Mouse (Mus musculus): Measurements from ENCODE around the gene Ndufv2. TPM values are rescaled to one million over a fixed set of nuclear protein-coding genes. Genes with fewer than 3 reads are reported as not detected.

Gene Ndufv2
- polyA plus RNA-seq, 1 experiment = 175 TPM

GRCm38 (mm10) chr17:66031991-66032390 is 69.4 kb downstream of the Ndufv2 start:
- TF ChIP-seq USF1 (IDR thresholded peaks at IDR 0.05; ENCODE audit: low read depth) = no peak
- TF ChIP-seq SRF (IDR thresholded peaks at IDR 0.05; ENCODE audit: control insufficient read depth, insufficient read length, low read depth) = no peak
- TF ChIP-seq POLR2AphosphoS2 (IDR thresholded peaks at IDR 0.05; ENCODE audit: insufficient read length, low read depth) = no peak
- no peak for TF ChIP-seq TCF3 (IDR thresholded peaks at IDR 0.05; ENCODE audit: insufficient read length, low read depth)
- TF ChIP-seq POLR2A (IDR thresholded peaks at IDR 0.05; ENCODE audit: insufficient read length, low read depth) = no peak
- no peak for TF ChIP-seq CEBPB (IDR thresholded peaks at IDR 0.05; ENCODE audit: insufficient read depth, poor library complexity, severe bottlenecking)
- no peak for TF ChIP-seq MAX (IDR thresholded peaks at IDR 0.05; ENCODE audit: low read depth)
- no peak for TF ChIP-seq MYOD1 (IDR thresholded peaks at IDR 0.05; ENCODE audit: control insufficient read depth in 1 of 3, insufficient read length in 2 of 3, low read depth in 2 of 3)
- TF ChIP-seq TCF12 (IDR thresholded peaks at IDR 0.05; ENCODE audit: insufficient read depth, poor library complexity, severe bottlenecking) = no peak
- no peak for TF ChIP-seq E2F4 (IDR thresholded peaks at IDR 0.05; ENCODE audit: insufficient read depth)
- TF ChIP-seq REST (IDR thresholded peaks at IDR 0.05; ENCODE audit: insufficient read depth, insufficient read length) = no peak
- no peak for TF ChIP-seq MYOG (IDR thresholded peaks at IDR 0.05; ENCODE audit: control insufficient read depth in 1 of 3, insufficient read depth in 1 of 3, insufficient read length in 2 of 3, low read depth in 2 of 3)
- H3K79me2 ChIP-seq (ENCODE audit: control insufficient read depth, insufficient read depth) = no peaks in the 10 kb centered on the region
- no peak overlapping the region for H3K4me3 ChIP-seq
- no peaks in the 10 kb centered on the region for H3K27me3 ChIP-seq (ENCODE audit: control insufficient read depth, insufficient read depth, insufficient read length)
- peaks cover 14% of the 10 kb centered on the region for H3K36me3 ChIP-seq (ENCODE audit: control insufficient read depth, insufficient read depth)
- H3ac ChIP-seq (ENCODE audit: control insufficient read depth, insufficient read length) = no peak overlapping the region
- no peak overlapping the region for H3K4me2 ChIP-seq (ENCODE audit: low read depth)

Other genes with a start within 250 kb of the Ndufv2 start
- gene Ralbp1, start 215.8 kb downstream of the Ndufv2 start, polyA plus RNA-seq (2012; fragmentation: generic; extraction: Trizol) = 24.5 TPM
- gene Twsg1, start 150.3 kb downstream of the Ndufv2 start, polyA plus RNA-seq (2012; fragmentation: generic; extraction: Trizol) = 9.0 TPM
- 2.7 TPM for gene Ankrd12, start 24.5 kb downstream of the Ndufv2 start, polyA plus RNA-seq (2012; fragmentation: generic; extraction: Trizol)
- gene Washc1, start 10.0 kb upstream of the Ndufv2 start, polyA plus RNA-seq (2012; fragmentation: generic; extraction: Trizol) = 40.1 TPM
- 4.7 TPM for gene Ddx11, start 22.0 kb upstream of the Ndufv2 start, polyA plus RNA-seq (2012; fragmentation: generic; extraction: Trizol)

Measured in myocyte (in vitro differentiated cells).